Mouse (Mus musculus) small intestine, adult 2 months (tissue): Measurements from ENCODE around the gene Rnf222. TPM values are rescaled to one million over a fixed set of nuclear protein-coding genes. Genes with fewer than 3 reads are reported as not detected.

Experiments
- H3K27ac ChIP-seq: fragments of 200-500 bp; 2 replicates; pipeline ENCODE4 v1.5.1; 2012; ENCODE audit warnings: low read depth, low read length, control low read depth, inconsistent platforms; ENCODE audit not compliant: insufficient read depth
- H3K27me3 ChIP-seq: fragments of 200-500 bp; 2 replicates; pipeline ENCODE4 v1.6.1; 2012; ENCODE audit warnings: mild to moderate bottlenecking, moderate library complexity, low read length, inconsistent platforms; ENCODE audit not compliant: control insufficient read depth, insufficient read depth
- H3K36me3 ChIP-seq: fragments of 200-500 bp; 2 replicates; pipeline ENCODE4 v1.6.1; 2012; ENCODE audit warnings: mild to moderate bottlenecking, low read length, control low read depth, inconsistent platforms; ENCODE audit not compliant: control insufficient read depth, insufficient read depth
- H3K4me1 ChIP-seq: fragments of 200-500 bp; 2 replicates; pipeline ENCODE4 v1.6.1; 2012; ENCODE audit warnings: low read length, inconsistent platforms, mixed read lengths; ENCODE audit not compliant: control insufficient read depth, insufficient read depth, insufficient read length
- H3K4me3 ChIP-seq: fragments of 200-500 bp; 2 replicates; pipeline ENCODE4 v1.5.1; 2012; ENCODE audit warnings: low read depth, mild to moderate bottlenecking, control low read depth, inconsistent platforms, low read length, moderate library complexity
- CTCF ChIP-seq: fragments of 200-500 bp; IDR thresholded peaks from 2 replicates; pipeline ENCODE4 v1.5.1; 2012; ENCODE audit warnings: low read depth, mild to moderate bottlenecking, control low read depth, inconsistent platforms, low read length, moderate library complexity, mixed read lengths; ENCODE audit not compliant: insufficient replicate concordance, insufficient read length; ENCODE audit errors: extremely low read depth
- POLR2A ChIP-seq: fragments of 200-500 bp; IDR thresholded peaks from 2 replicates; pipeline ENCODE4 v1.6.1; 2012; ENCODE audit warnings: low read depth, mild to moderate bottlenecking, control low read depth, inconsistent platforms, low read length, moderate library complexity
- WGBS: fragments of 180-500 bp; shearing (Covaris S2); methylation state at CpG from one replicate; pipeline ENCODE4 v1.1.7; 2018; 5-methylcytosine and 5-hydroxymethylcytosine counted together
- polyA plus RNA-seq: library from polyadenylated mRNA; depleted of rRNA; stranded (reverse); fragments of >200 nt; gene quantifications from 2 replicates; pipeline ENCODE4 v1.2.3, GENCODE M21; 2012; rRNA removed

Gene Rnf222
- not detected in 2 replicates for polyA plus RNA-seq

- WGBS = 20% methylated on average over 6 of the region's 6 CpGs
These were observed at the start of gene Rnf222 for GRCm38 (mm10) chr11:68888253-68888652. TSS of gene Rnf222 (plus strand) at chr11:68888553.

GRCm38 (mm10) chr11:68839606-68840005 is 48.7 kb upstream of the Rnf222 start:
- Histone ChIP-seq H3K4me1 (no peaks in the 10 kb centered on the region), H3K4me3 (no peak overlapping the region), H3K27ac (no peak overlapping the region), H3K27me3 (no peaks in the 10 kb centered on the region), H3K36me3 (peaks cover 42% of the 10 kb centered on the region)
- WGBS = 87% methylated on average over 5 of the region's 5 CpGs
- TF ChIP-seq CTCF = no peak
- TF ChIP-seq POLR2A = no peak

More at GRCm38 (mm10) chr11:68888253-68888652, at the start of gene Rnf222:
- H3K36me3 ChIP-seq = no peaks in the 10 kb centered on the region
- no peak within 1 kb of the TSS for H3K4me3 ChIP-seq
- TF ChIP-seq CTCF (no peak), POLR2A (no peak)
- no peak within 1 kb of the TSS for H3K27ac ChIP-seq
- H3K4me1 ChIP-seq = no peaks in the 10 kb centered on the region
- no peaks in the 10 kb centered on the region for H3K27me3 ChIP-seq

- no peaks in the 10 kb centered on the region for H3K36me3 ChIP-seq
- 73% methylated on average over 7 of the region's 7 CpGs for WGBS
- no peaks in the 10 kb centered on the region for H3K27me3 ChIP-seq
- peaks cover 15% of the 10 kb centered on the region; the same call in 1 of the 2 replicates for H3K4me1 ChIP-seq
- no peak for TF ChIP-seq POLR2A
- TF ChIP-seq CTCF = no peak
- H3K4me3 ChIP-seq = no peak overlapping the region
- no peak overlapping the region for H3K27ac ChIP-seq
These were observed 37.5 kb upstream of the Rnf222 start for GRCm38 (mm10) chr11:68850862-68851261.

GRCm38 (mm10) chr11:68851644-68852485 is 36.5 kb upstream of the Rnf222 start:
- Histone ChIP-seq H3K27me3 (no peaks in the 10 kb centered on the region), H3K27ac (peak overlapping the region; percentile 93), H3K36me3 (no peaks in the 10 kb centered on the region), H3K4me3 (peak overlapping the region; percentile 81), H3K4me1 (peaks cover 15% of the 10 kb centered on the region; the same call in 1 of the 2 replicates)
- TF ChIP-seq POLR2A (no peak), CTCF (no peak)
- WGBS = under 1% methylated on average over 13 of the region's 13 CpGs

GRCm38 (mm10) chr11:68852486-68852901 is 35.9 kb upstream of the Rnf222 start:
- Histone ChIP-seq H3K4me3 (peak overlapping the region; percentile 81), H3K4me1 (peaks cover 15% of the 10 kb centered on the region; the same call in 1 of the 2 replicates), H3K36me3 (no peaks in the 10 kb centered on the region), H3K27ac (peak overlapping the region; percentile 93), H3K27me3 (no peaks in the 10 kb centered on the region)
- under 1% methylated on average over 36 of the region's 36 CpGs for WGBS
- no peak for TF ChIP-seq CTCF
- no peak for TF ChIP-seq POLR2A

- H3K36me3 ChIP-seq = no peaks in the 10 kb centered on the region
- no peaks in the 10 kb centered on the region for H3K27me3 ChIP-seq
- TF ChIP-seq POLR2A (peak; percentile 98), CTCF (no peak)
- WGBS = under 1% methylated on average over 42 of the region's 42 CpGs
- H3K4me1 ChIP-seq = peaks cover 15% of the 10 kb centered on the region; the same call in 1 of the 2 replicates
- peak overlapping the region; percentile 81 for H3K4me3 ChIP-seq
- H3K27ac ChIP-seq = peak overlapping the region; percentile 93
These were observed 35.4 kb upstream of the Rnf222 start for GRCm38 (mm10) chr11:68852932-68853409.
